Mouse (Mus musculus) intestine, embryonic 14.5 days (tissue): Measurements from ENCODE around the gene Gclm. TPM values are rescaled to one million over a fixed set of nuclear protein-coding genes. Genes with fewer than 3 reads are reported as not detected.
A peak's percentile ranks its signal among the peaks of the same experiment; 100 is the strongest.
"Not testable (repeated sequence)": the region's sequence is repeated elsewhere in the genome, so short reads cannot be mapped to it uniquely, and the experiment has no call there.

Experiments
- ATAC-seq: fragments of 200-750 bp; cut with Nextera tagmentation; replicated peaks from 2 replicates; pipeline ENCODE4 v1.8.0; 2017; ENCODE audit warnings: low read depth, moderate number of reproducible peaks, moderate TSS enrichment, moderate library complexity; ENCODE audit not compliant: low FRiP score, low TSS enrichment
- DNase-seq: peaks from one replicate; pipeline ENCODE4 v3.0.0-alpha.2; 2018; ENCODE audit warnings: low spot score
- H3K27ac ChIP-seq: fragments of 300-500 bp; sonication (generic); 2 replicates; pipeline ENCODE4 v1.5.1; 2014; ENCODE audit warnings: low read depth, mild to moderate bottlenecking, control low read depth
- H3K27me3 ChIP-seq: fragments of 300-500 bp; sonication (generic); replicated peaks from 2 replicates; pipeline ENCODE4 v1.6.1; 2014; ENCODE audit warnings: low read length, control low read depth; ENCODE audit not compliant: control insufficient read depth, insufficient read depth
- H3K36me3 ChIP-seq: fragments of 300-500 bp; sonication (generic); 2 replicates; pipeline ENCODE4 v1.6.1; 2014; ENCODE audit warnings: low read length, control low read depth; ENCODE audit not compliant: control insufficient read depth, insufficient read depth
- H3K4me1 ChIP-seq: fragments of 300-500 bp; sonication (generic); replicated peaks from 2 replicates; pipeline ENCODE4 v1.6.1; 2014; ENCODE audit warnings: low read length, control low read depth, mixed read lengths; ENCODE audit not compliant: control insufficient read depth, insufficient read depth
- H3K4me2 ChIP-seq: fragments of 300-500 bp; sonication (generic); 2 replicates; pipeline ENCODE4 v1.6.1; 2014; ENCODE audit warnings: low read length
- H3K4me3 ChIP-seq: fragments of 300-500 bp; sonication (generic); 2 replicates; pipeline ENCODE4 v1.5.1; 2014; ENCODE audit warnings: low read depth, low read length, control low read depth, mixed read lengths
- H3K9ac ChIP-seq: fragments of 300-500 bp; sonication (generic); 2 replicates; pipeline ENCODE4 v1.6.1; 2014; ENCODE audit warnings: mild to moderate bottlenecking, low read length
- H3K9me3 ChIP-seq: fragments of 300-500 bp; sonication (generic); 2 replicates; pipeline ENCODE4 v1.6.1; 2016; ENCODE audit warnings: low read length, control low read depth; ENCODE audit not compliant: control insufficient read depth
- WGBS: fragments of 180-500 bp; shearing (Covaris S2); extraction: QIAGEN DNeasy Blood & Tissue Kit; methylation state at CpG from one replicate; pipeline ENCODE4 v1.1.7; 2014; 5-methylcytosine and 5-hydroxymethylcytosine counted together
- polyA plus RNA-seq: library from polyadenylated mRNA; unstranded; fragments of >200 nt; fragmentation: Nextera tagmentation; extraction: Ambion mirVana; gene quantifications from 2 replicates; pipeline ENCODE4 v1.2.1, GENCODE M21; 2014

The Gclm gene
- polyA plus RNA-seq, 1 experiment from 2014 or later: 61.5 TPM

DNA sequence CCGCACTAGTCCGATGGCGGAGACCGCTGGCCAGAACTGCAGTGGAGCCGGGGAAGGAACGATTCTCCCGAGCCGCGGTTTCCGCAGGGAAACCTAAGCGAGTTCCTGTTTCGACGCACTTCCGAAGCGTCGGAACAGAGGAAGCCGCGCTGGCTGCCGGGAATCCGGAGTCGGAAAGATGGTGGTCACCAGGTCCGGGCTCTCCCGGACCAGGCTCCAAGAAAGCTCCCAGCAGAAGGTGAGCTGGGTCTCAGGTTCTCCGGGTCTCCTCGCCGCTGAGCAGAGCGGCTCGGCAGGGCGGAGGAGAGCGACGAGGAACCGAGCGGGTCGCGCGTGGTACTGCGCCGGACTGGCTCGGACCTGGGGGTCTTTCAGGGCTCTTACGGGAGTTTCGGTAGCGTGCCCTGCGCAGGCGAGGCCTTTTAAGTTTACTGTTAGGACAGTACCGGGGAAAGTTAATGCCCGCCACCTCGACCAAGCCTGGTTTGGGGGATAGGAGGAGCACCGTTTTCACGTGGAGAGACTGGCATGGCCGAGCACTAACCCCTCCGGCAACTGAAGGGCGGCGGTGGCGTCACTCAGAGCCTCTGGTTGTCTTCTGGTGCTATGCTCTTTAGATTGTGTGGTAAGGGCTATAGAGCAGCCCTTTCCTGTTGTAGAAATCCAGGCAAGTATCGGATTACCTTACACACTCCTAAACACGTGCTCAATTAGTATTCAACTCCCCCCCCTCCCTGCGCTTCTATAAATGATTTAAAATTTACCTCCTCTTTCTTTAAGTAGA, 29.1 kb downstream of the Gclm start, which contains the start of gene Dnttip2:
Gene Dnttip2, plus strand, starts transcription at position 148 of the 784 bp plus-strand sequence.
- under 1% methylated on average over 56 of the region's 57 CpGs for WGBS
- ATAC-seq: peak; percentile 96

DNA sequence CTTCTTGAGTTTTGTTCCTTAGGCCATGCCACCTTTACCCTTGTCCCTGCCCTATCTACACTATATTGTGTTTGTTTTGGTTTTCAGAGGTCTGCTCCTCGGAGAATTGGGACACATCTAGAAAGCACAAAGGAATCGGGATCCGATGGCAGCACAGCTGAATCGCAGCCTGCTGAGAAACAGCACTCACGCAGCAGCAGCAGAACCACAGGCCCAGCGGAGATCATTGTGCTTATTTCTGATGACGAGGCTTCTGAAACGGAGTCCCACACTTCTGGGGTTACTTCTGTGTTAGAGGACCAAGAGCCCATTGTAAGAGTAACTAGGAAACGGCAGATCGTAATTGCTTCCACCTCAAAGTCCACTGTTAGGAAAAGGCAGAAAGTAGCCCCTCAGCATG, 29.8 kb downstream of the Gclm start:
- ATAC-seq (no peak), DNase-seq (no peak)
- Histone ChIP-seq H3K27me3 (no peaks in the 10 kb centered on the region), H3K36me3 (peaks cover 50% of the 10 kb centered on the region), H3K9me3 (no peaks in the 10 kb centered on the region), H3K4me3 (peak overlapping the region; percentile 99), H3K4me2 (peak overlapping the region; percentile 83), H3K9ac (peak overlapping the region; percentile 93), H3K27ac (no peak overlapping the region), H3K4me1 (peaks cover 26% of the 10 kb centered on the region)
- WGBS: 76% methylated on average over 10 of the region's 10 CpGs

More for the DNA sequence above, 29.1 kb downstream of the Gclm start, which contains the start of gene Dnttip2:
- Histone ChIP-seq H3K4me3 (peak within 1 kb of the TSS; percentile 99), H3K9ac (peak within 1 kb of the TSS; percentile 93), H3K27ac (peak within 1 kb of the TSS; percentile 54), H3K4me1 (peaks cover 26% of the 10 kb centered on the region), H3K9me3 (no peaks in the 10 kb centered on the region), H3K36me3 (peaks cover 43% of the 10 kb centered on the region), H3K27me3 (no peaks in the 10 kb centered on the region), H3K4me2 (peak within 1 kb of the TSS; percentile 83)
- DNase-seq: peak; percentile 91

DNA sequence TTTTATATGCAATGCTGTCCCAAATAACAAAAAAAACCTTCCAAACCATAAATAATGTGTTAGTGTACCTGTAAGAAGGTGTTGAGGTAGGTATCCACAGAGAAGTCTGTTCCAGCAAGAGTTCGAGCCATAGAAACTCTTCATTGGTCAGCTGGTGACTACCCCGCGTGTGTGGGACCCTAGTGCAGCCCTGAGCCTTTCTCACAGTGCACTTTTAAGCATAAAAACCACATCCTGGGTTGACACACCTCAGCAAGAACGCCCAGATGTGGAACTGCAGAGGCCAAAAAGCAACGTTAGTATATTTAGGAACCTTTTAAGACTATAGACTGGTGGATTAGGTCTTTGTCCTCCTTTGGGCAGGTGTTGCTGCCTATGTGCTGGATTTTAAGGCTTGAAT, 41.8 kb downstream of the Gclm start:
- Histone ChIP-seq H3K36me3 (peaks cover 38% of the 10 kb centered on the region), H3K27ac (no peak overlapping the region), H3K9ac (no peak overlapping the region), H3K9me3 (no peaks in the 10 kb centered on the region), H3K4me3 (no peak overlapping the region), H3K4me1 (peaks cover 3% of the 10 kb centered on the region), H3K4me2 (no peak overlapping the region), H3K27me3 (no peaks in the 10 kb centered on the region)
- DNase-seq (no peak), ATAC-seq (no peak)
- 86% methylated on average over 5 of the region's 5 CpGs for WGBS

DNA sequence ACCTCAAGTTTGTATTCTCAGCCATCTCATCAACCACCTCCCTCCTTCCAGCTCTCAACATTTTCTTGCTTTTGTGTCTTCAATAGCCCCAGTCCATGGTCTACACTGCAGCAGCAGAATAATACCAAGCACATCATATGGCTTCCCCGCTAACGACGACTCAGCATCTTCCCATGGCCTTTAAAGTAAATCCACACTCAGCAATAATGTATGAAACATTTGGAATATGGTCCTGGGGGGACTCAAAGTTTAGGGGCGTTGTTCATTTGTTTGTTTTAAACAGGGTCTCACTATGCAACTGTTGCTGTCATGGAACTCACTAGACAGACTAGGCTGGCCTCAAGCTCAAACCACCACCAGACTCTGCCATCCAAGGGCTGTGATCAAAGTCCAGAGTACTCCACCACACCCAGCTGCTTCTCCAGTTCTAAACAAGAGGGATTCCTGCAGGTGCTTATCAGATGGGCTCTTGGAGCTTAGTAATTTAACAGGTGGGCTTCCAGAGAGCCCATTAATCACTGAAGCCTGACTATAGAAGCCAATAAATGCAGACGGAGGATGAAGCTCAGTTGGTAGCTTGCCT, 43.3 kb downstream of the Gclm start:
- Histone ChIP-seq H3K9ac (no peak overlapping the region), H3K27me3 (no peaks in the 10 kb centered on the region), H3K36me3 (peaks cover 23% of the 10 kb centered on the region), H3K9me3 (no peaks in the 10 kb centered on the region), H3K4me3 (no peak overlapping the region; the same call in 1 of the 2 replicates), H3K4me2 (no peak overlapping the region), H3K4me1 (peaks cover 8% of the 10 kb centered on the region), H3K27ac (no peak overlapping the region)
- DNase-seq (no peak), ATAC-seq (no peak)
- WGBS: 82% methylated on average over 5 of the region's 5 CpGs

DNA sequence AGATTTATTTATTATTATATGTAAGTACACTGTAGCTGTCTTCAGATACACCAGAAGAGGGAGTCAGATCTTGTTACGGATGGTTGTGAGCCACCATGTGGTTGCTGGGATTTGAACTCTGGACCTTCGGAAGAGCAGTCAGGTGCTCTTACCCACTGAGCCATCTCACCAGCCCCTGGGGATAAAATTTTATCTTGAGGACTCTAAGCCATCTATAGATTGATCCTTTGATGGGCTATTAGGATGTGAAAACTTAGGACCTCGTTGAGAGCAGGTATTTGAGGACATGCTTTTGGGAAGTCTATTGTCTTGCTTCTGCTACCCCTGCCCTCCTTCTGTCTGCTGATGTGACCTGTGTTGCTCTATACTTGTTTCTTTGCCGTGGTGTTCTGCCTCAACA, 44.0 kb downstream of the Gclm start:
- H3K4me1 ChIP-seq, H3K9me3 ChIP-seq, H3K4me2 ChIP-seq, DNase-seq, ATAC-seq, H3K4me3 ChIP-seq, H3K9ac ChIP-seq, H3K27ac ChIP-seq, H3K27me3 ChIP-seq: not testable (repeated sequence)
- 75% methylated on average over 3 of the region's 4 CpGs for WGBS
- H3K36me3 ChIP-seq: peaks cover 17% of the 10 kb centered on the region

DNA sequence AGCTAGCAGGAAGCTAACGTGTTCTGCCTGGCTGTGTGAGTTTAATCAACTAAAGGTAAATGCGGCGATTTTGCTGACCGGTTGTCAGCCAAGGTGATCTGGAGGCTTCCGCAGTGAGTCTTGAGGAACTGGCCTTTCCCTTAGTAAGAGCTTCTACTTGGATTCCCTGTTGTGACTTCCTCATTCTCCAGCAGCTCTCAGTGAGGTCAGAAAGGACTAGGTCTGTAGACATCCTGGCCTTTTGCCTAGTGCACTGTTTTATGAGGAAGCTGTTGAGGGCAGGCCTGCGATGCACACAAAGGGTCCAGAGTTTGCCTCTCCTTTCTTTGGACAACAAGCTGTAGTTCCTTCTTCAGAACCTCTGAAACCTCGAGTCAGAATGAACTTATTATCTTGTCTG, 45.3 kb downstream of the Gclm start:
- Histone ChIP-seq H3K9ac (no peak overlapping the region), H3K4me2 (no peak overlapping the region), H3K27ac (no peak overlapping the region), H3K27me3 (no peaks in the 10 kb centered on the region), H3K4me3 (no peak overlapping the region), H3K9me3 (no peaks in the 10 kb centered on the region), H3K4me1 (peaks cover 8% of the 10 kb centered on the region), H3K36me3 (peaks cover 4% of the 10 kb centered on the region)
- DNase-seq (no peak), ATAC-seq (no peak)
- 74% methylated on average over 7 of the region's 7 CpGs for WGBS

DNA sequence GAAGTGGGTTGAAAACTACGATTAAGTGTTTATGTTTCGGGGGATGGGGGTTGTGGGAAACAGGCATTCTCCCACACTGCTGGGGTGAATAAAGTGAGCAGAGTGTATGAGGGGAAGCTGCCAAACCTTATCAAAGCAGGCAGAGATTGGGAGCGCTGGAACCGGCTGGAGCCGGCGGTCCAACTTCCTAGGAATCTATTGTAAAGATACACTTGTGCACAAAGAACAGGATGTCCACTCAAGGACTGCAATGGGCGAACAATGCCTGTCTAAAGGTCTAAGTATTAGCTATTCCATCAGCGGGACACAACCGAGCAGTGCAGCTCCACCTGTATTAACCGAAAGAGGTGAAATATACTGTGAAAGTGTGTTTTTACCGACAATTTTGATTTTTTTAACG, 46.5 kb downstream of the Gclm start:
- ATAC-seq (no peak), DNase-seq (no peak)
- Histone ChIP-seq H3K27ac (peak overlapping the region; percentile 96; the same call in 1 of the 2 replicates), H3K27me3 (no peaks in the 10 kb centered on the region), H3K4me2 (peak overlapping the region; percentile 89; the same call in 1 of the 2 replicates), H3K36me3 (no peaks in the 10 kb centered on the region), H3K4me3 (no peak overlapping the region), H3K4me1 (peaks cover 8% of the 10 kb centered on the region), H3K9ac (no peak overlapping the region; the same call in 1 of the 2 replicates), H3K9me3 (no peaks in the 10 kb centered on the region)
- WGBS: 51% methylated on average over 12 of the region's 12 CpGs

DNA sequence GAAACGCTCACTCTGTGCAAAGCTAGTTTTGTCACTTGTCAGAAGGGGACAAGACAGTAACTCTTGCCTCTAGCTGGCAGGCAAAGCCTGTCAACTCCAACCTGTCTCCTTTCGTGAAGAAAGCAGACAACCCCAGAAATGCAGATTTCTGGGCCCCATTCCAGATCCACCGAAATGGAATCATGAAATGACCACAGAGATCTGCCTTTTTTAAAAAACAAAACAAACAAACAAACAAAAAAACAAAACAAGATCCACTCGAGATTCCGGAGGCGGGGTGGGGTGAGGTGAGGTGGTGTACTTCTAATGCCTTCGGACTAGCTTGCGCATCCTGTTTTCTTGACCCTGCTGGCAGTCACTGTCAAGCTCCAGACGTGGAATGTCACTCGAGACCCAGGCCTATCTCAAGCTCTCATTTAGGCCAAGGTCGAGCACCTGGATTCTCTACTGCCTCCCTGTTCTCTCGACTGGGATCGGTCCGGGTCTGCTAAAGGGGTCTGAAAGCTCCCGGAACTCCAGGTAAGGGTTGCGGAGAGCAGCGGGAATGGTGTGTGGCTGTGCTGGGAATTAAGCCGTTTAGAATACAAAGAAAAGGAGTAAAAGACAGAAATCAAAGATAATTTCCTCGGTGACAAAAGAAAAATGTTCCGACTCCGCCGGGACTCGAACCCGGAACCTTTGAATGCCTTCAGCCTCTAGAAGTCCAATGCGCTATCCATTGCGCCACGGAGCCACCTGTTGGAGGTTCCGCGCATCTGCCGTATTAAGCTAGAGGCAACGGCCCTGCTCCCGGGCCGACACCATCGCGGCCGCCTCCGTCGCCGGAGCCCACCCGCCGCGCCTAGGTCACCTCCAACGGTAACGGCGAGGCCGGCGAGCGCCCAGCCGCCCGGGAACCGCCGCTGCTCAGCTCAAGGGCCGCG, 47.2 kb downstream of the Gclm start:
- no peaks in the 10 kb centered on the region for H3K9me3 ChIP-seq
- DNase-seq (peak; percentile 100), ATAC-seq (peak; percentile 86)
- H3K36me3 ChIP-seq: no peaks in the 10 kb centered on the region
- WGBS: 8% methylated on average over 54 of the region's 54 CpGs
- H3K4me1 ChIP-seq: peaks cover 8% of the 10 kb centered on the region
- H3K4me3 ChIP-seq: peak overlapping the region; percentile 82
- peak overlapping the region; percentile 89 for H3K4me2 ChIP-seq
- H3K9ac ChIP-seq: peak overlapping the region; percentile 90
- peak overlapping the region; percentile 96 for H3K27ac ChIP-seq
- H3K27me3 ChIP-seq: no peaks in the 10 kb centered on the region
